Mouse (Mus musculus) embryonic facial prominence, embryonic 14.5 days (tissue): ENCODE measurements at regions not wholly inside any gene's neighbourhood (a gene's known extent, or its start where the extent isn't known, plus 50 kb on each side); places are given as distances from the start of the nearest gene placed in this dataset.
A peak's percentile ranks its signal among the peaks of the same experiment; 100 is the strongest.

Source experiments
- ATAC-seq: fragments of 200-750 bp; cut with Nextera tagmentation; 2 replicates; pipeline ENCODE4 v1.8.0; 2017; ENCODE audit warnings: low read depth, moderate number of reproducible peaks, moderate TSS enrichment
- DNase-seq: peaks from one replicate; pipeline ENCODE4 v3.0.0-alpha.2; 2015; ENCODE audit warnings: low spot score
- H3K27ac ChIP-seq: fragments of 300-500 bp; sonication (generic); replicated peaks from 2 replicates; pipeline ENCODE4 v1.5.1; 2014; ENCODE audit warnings: low read depth, mild to moderate bottlenecking, low read length, moderate library complexity
- H3K27me3 ChIP-seq: fragments of 300-500 bp; sonication (generic); replicated peaks from 2 replicates; pipeline ENCODE4 v1.6.1; 2014; ENCODE audit warnings: low read length; ENCODE audit not compliant: control insufficient read depth, insufficient read depth
- H3K36me3 ChIP-seq: fragments of 300-500 bp; sonication (generic); 2 replicates; pipeline ENCODE4 v1.6.1; 2014; ENCODE audit warnings: low read length, mixed read lengths; ENCODE audit not compliant: control insufficient read depth, insufficient read depth
- H3K4me1 ChIP-seq: fragments of 300-500 bp; sonication (generic); 2 replicates; pipeline ENCODE4 v1.6.1; 2014; ENCODE audit warnings: antibody characterized with exemption, low read length; ENCODE audit not compliant: control insufficient read depth, insufficient read depth
- H3K4me2 ChIP-seq: fragments of 300-500 bp; sonication (generic); 2 replicates; pipeline ENCODE4 v1.6.1; 2014; ENCODE audit warnings: low read depth, mild to moderate bottlenecking, low read length, moderate library complexity, mixed read lengths
- H3K4me3 ChIP-seq: fragments of 300-500 bp; sonication (generic); 2 replicates; pipeline ENCODE4 v1.5.1; 2014; ENCODE audit warnings: low read depth, mild to moderate bottlenecking, low read length
- H3K9ac ChIP-seq: fragments of 300-500 bp; sonication (generic); 2 replicates; pipeline ENCODE4 v1.6.1; 2014; ENCODE audit warnings: low read depth, mild to moderate bottlenecking, low read length, moderate library complexity, mixed read lengths
- H3K9me3 ChIP-seq: fragments of 300-500 bp; sonication (generic); 2 replicates; pipeline ENCODE4 v1.6.1; 2016; ENCODE audit warnings: low read length; ENCODE audit not compliant: control insufficient read depth
- WGBS: fragments of 180-500 bp; shearing (Covaris S2); extraction: QIAGEN DNeasy Blood & Tissue Kit; methylation state at CpG from one replicate; pipeline ENCODE4 v1.1.7; 2014; 5-methylcytosine and 5-hydroxymethylcytosine counted together

- Histone ChIP-seq H3K9me3 (no peaks in the 10 kb centered on the region), H3K4me2 (no peak overlapping the region), H3K9ac (no peak overlapping the region), H3K4me1 (no peaks in the 10 kb centered on the region), H3K4me3 (no peak overlapping the region), H3K36me3 (no peaks in the 10 kb centered on the region), H3K27me3 (peaks cover 4% of the 10 kb centered on the region; the same call in 1 of the 2 replicates), H3K27ac (no peak overlapping the region)
- WGBS = 82% methylated on average over 2 of the region's 2 CpGs
- no peak for ATAC-seq
- no peak for DNase-seq
Measured at GRCm38 (mm10) chrX:11204135-11204534, 94.9 kb upstream of the H2al1a start.

GRCm38 (mm10) chrX:11209895-11210294 is 89.2 kb upstream of the H2al1a start:
- H3K9me3 ChIP-seq = no peaks in the 10 kb centered on the region
- no peaks in the 10 kb centered on the region for H3K36me3 ChIP-seq
- peak; percentile 29 for DNase-seq
- no peak overlapping the region for H3K4me3 ChIP-seq
- ATAC-seq = no peak
- 82% methylated on average over 5 of the region's 5 CpGs for WGBS
- no peaks in the 10 kb centered on the region; the same call in 1 of the 2 replicates for H3K27me3 ChIP-seq
- no peaks in the 10 kb centered on the region for H3K4me1 ChIP-seq
- H3K4me2 ChIP-seq = no peak overlapping the region
- H3K27ac ChIP-seq = no peak overlapping the region
- H3K9ac ChIP-seq = no peak overlapping the region

- no peak overlapping the region for H3K9ac ChIP-seq
- no peak overlapping the region for H3K4me2 ChIP-seq
- no peaks in the 10 kb centered on the region for H3K4me1 ChIP-seq
- ATAC-seq (no peak), DNase-seq (no peak)
- no peak overlapping the region for H3K27ac ChIP-seq
- H3K4me3 ChIP-seq = no peak overlapping the region
- WGBS = 50% methylated on average over 1 of the region's 1 CpGs
- H3K36me3 ChIP-seq = no peaks in the 10 kb centered on the region
- no peaks in the 10 kb centered on the region for H3K9me3 ChIP-seq
- H3K27me3 ChIP-seq = no peaks in the 10 kb centered on the region; the same call in 1 of the 2 replicates
Measured at GRCm38 (mm10) chrX:11212811-11213210, 86.2 kb upstream of the H2al1a start.

GRCm38 (mm10) chrX:11213492-11213891 is 85.6 kb upstream of the H2al1a start:
- DNase-seq = peak; percentile 30
- Histone ChIP-seq H3K36me3 (no peaks in the 10 kb centered on the region), H3K4me3 (no peak overlapping the region), H3K27ac (no peak overlapping the region), H3K9me3 (no peaks in the 10 kb centered on the region), H3K27me3 (no peaks in the 10 kb centered on the region; the same call in none of the 2 replicates), H3K4me1 (no peaks in the 10 kb centered on the region), H3K4me2 (no peak overlapping the region), H3K9ac (no peak overlapping the region)
- 64% methylated on average over 3 of the region's 3 CpGs for WGBS
- no peak for ATAC-seq

GRCm38 (mm10) chrX:11239066-11239465 is 60.0 kb upstream of the H2al1a start:
- 67% methylated on average over 1 of the region's 1 CpGs for WGBS
- Histone ChIP-seq H3K4me2 (no peak overlapping the region), H3K4me1 (no peaks in the 10 kb centered on the region), H3K36me3 (no peaks in the 10 kb centered on the region), H3K9me3 (no peaks in the 10 kb centered on the region), H3K4me3 (no peak overlapping the region), H3K27me3 (peaks cover 18% of the 10 kb centered on the region; the same call in 1 of the 2 replicates), H3K9ac (no peak overlapping the region), H3K27ac (no peak overlapping the region)
- DNase-seq (no peak), ATAC-seq (no peak)

- H3K4me2 ChIP-seq = no peak overlapping the region
- no peaks in the 10 kb centered on the region for H3K4me1 ChIP-seq
- no peak for ATAC-seq
- H3K36me3 ChIP-seq = no peaks in the 10 kb centered on the region
- peaks cover 20% of the 10 kb centered on the region; the same call in 1 of the 2 replicates for H3K27me3 ChIP-seq
- H3K9me3 ChIP-seq = no peaks in the 10 kb centered on the region
- no peak overlapping the region for H3K27ac ChIP-seq
- H3K4me3 ChIP-seq = no peak overlapping the region
- DNase-seq = no peak
- WGBS = 100% methylated on average over 3 of the region's 3 CpGs
- no peak overlapping the region for H3K9ac ChIP-seq
Measured at GRCm38 (mm10) chrX:11245576-11245975, 53.5 kb upstream of the H2al1a start.
